Mouse (Mus musculus) cortical plate, adult 2 months (tissue): ENCODE measurements at regions not wholly inside any gene's neighbourhood (a gene's known extent, or its start where the extent isn't known, plus 50 kb on each side); places are given as distances from the start of the nearest gene placed in this dataset.

Experiments used
- CTCF ChIP-seq: fragments of 200-500 bp; IDR thresholded peaks from 2 replicates; pipeline ENCODE4 v1.5.1; 2011; ENCODE audit warnings: mild to moderate bottlenecking, control low read depth, low read length; ENCODE audit not compliant: insufficient read depth; ENCODE audit errors: extremely low read depth
- POLR2A ChIP-seq: fragments of 200-500 bp; IDR thresholded peaks from 2 replicates; pipeline ENCODE4 v1.6.1; 2011; ENCODE audit warnings: mild to moderate bottlenecking, low read length, control low read depth; ENCODE audit not compliant: insufficient read depth; ENCODE audit errors: extremely low read depth

- TF ChIP-seq CTCF (no peak), POLR2A (no peak)
These were observed 235.4 kb downstream of the Sorl1 start for GRCm38 (mm10) chr9:41888616-41889150.
